Mouse (Mus musculus) olfactory bulb, adult 2 months (tissue): ENCODE data around the gene Vgll4. TPM values are rescaled to one million over a fixed set of nuclear protein-coding genes. Genes with fewer than 3 reads are reported as not detected.

Experiments used
- H3K27ac ChIP-seq: fragments of 200-500 bp; 2 replicates; pipeline ENCODE4 v1.5.1; 2012; ENCODE audit warnings: low read depth, low read length; ENCODE audit not compliant: insufficient read depth
- H3K4me1 ChIP-seq: fragments of 200-500 bp; 2 replicates; pipeline ENCODE4 v1.6.1; 2012; ENCODE audit warnings: low read length; ENCODE audit not compliant: control insufficient read depth, insufficient read depth
- H3K4me3 ChIP-seq: fragments of 200-500 bp; 2 replicates; pipeline ENCODE4 v1.5.1; 2012; ENCODE audit warnings: mild to moderate bottlenecking, low read depth, low read length, moderate library complexity; ENCODE audit not compliant: insufficient read depth
- CTCF ChIP-seq: fragments of 200-500 bp; IDR thresholded peaks from 2 replicates; pipeline ENCODE4 v1.5.1; 2012; ENCODE audit warnings: low read depth, mild to moderate bottlenecking, low read length, moderate library complexity; ENCODE audit not compliant: insufficient read depth
- POLR2A ChIP-seq: fragments of 200-500 bp; IDR thresholded peaks from 2 replicates; pipeline ENCODE4 v1.6.1; 2012; ENCODE audit warnings: mild to moderate bottlenecking, low read depth, low read length, moderate library complexity; ENCODE audit not compliant: insufficient read depth
- WGBS: fragments of 180-500 bp; shearing (Covaris S2); methylation state at CpG from one replicate; pipeline ENCODE4 v1.1.7; 2018; 5-methylcytosine and 5-hydroxymethylcytosine counted together
- polyA plus RNA-seq: library from polyadenylated mRNA; stranded (reverse); fragments of >200 nt; gene quantifications from 2 replicates; pipeline ENCODE4 v1.2.4, GENCODE M21; 2012; ENCODE audit warnings: low replicate concordance; ENCODE audit not compliant: missing spikeins, insufficient read depth, insufficient read length

The Vgll4 gene
- polyA plus RNA-seq, 1 experiment = not detected

- no peak for TF ChIP-seq CTCF
- no peak for TF ChIP-seq POLR2A
- peaks cover 18% of the 10 kb centered on the region for H3K4me1 ChIP-seq
- no peak overlapping the region for H3K27ac ChIP-seq
- WGBS = 87% methylated on average over 6 of the region's 6 CpGs
- no peak overlapping the region for H3K4me3 ChIP-seq
Measured at GRCm38 (mm10) chr6:114907459-114907858, 62.3 kb downstream of the Vgll4 start.

DNA sequence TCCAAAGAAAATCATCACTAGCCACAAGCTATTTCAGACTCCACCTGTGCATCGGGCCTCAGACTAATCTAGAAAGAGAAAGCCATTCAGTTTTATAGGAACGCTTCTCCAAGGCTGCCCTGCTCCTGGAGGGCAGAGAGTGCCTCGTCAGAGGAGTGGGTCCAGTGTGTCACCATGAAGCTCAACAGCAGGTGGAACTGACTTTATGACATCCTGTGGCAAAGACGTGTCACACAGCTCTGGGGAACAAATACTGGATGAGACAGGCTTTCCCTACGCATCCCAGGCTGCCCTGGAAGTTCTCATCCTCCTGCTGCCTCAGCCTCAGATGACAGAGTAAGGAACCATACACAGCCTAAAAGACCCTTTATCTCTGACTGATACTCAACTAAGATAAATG is 63.6 kb downstream of the Vgll4 start:
- Histone ChIP-seq H3K4me1 (peaks cover 30% of the 10 kb centered on the region), H3K4me3 (no peak overlapping the region), H3K27ac (no peak overlapping the region)
- WGBS = 76% methylated on average over 5 of the region's 5 CpGs
- TF ChIP-seq CTCF = no peak
- no peak for TF ChIP-seq POLR2A

DNA sequence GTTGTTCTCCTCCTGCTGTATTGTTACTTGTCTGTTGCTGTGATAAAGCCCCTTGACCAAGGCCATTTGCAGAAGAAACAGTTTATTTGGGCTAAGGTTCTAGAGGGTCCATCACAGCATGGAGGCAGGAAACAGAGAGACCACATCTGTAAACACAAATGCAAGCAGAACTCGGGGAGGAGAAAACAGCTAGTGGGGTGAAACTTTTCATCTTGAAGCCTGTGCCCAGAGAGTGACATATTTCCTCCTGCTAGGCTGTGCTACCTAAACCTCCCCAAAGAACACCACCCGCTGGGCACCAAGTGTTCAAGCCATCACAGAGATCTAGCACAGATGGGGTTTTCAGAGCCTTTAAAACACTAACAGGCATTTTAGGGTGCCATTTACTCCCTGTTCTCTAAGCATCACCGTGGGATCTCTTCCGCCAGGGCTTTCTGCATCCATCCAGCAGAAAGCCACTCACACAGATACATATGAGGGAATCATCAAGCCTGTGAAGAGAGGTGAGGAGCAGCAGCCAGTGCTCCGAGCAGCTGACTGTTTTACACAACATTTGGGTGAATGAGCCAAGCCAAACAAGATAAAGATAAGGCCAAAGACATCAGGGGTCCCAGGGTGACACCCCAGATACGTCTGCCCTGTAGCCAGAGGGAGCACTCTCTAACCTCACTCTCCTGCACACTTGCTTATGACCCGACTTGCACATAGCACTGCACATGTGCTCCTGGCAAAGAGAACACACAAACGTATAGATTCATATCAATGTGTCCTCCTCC is 64.4 kb downstream of the Vgll4 start:
- Histone ChIP-seq H3K4me3 (no peak overlapping the region), H3K4me1 (peaks cover 32% of the 10 kb centered on the region), H3K27ac (no peak overlapping the region)
- 68% methylated on average over 8 of the region's 8 CpGs for WGBS
- no peak for TF ChIP-seq POLR2A
- no peak for TF ChIP-seq CTCF

- WGBS = 87% methylated on average over 3 of the region's 3 CpGs
- Histone ChIP-seq H3K4me1 (peaks cover 36% of the 10 kb centered on the region), H3K4me3 (no peak overlapping the region), H3K27ac (no peak overlapping the region)
- no peak for TF ChIP-seq POLR2A
- TF ChIP-seq CTCF = no peak
Measured at GRCm38 (mm10) chr6:114904818-114905217, 65.0 kb downstream of the Vgll4 start.

- 78% methylated on average over 6 of the region's 6 CpGs for WGBS
- no peak for TF ChIP-seq CTCF
- TF ChIP-seq POLR2A = no peak
- Histone ChIP-seq H3K4me1 (peaks cover 41% of the 10 kb centered on the region), H3K4me3 (no peak overlapping the region), H3K27ac (no peak overlapping the region)
Measured at GRCm38 (mm10) chr6:114904233-114904632, 65.6 kb downstream of the Vgll4 start.

- Histone ChIP-seq H3K4me1 (peaks cover 46% of the 10 kb centered on the region), H3K27ac (no peak overlapping the region), H3K4me3 (no peak overlapping the region)
- WGBS = 53% methylated on average over 4 of the region's 4 CpGs
- TF ChIP-seq CTCF = no peak
- no peak for TF ChIP-seq POLR2A
Measured at GRCm38 (mm10) chr6:114901921-114902320, 67.9 kb downstream of the Vgll4 start.

GRCm38 (mm10) chr6:114901321-114901824 is 68.4 kb downstream of the Vgll4 start:
- Histone ChIP-seq H3K27ac (no peak overlapping the region), H3K4me1 (peaks cover 46% of the 10 kb centered on the region), H3K4me3 (no peak overlapping the region)
- TF ChIP-seq POLR2A = no peak
- TF ChIP-seq CTCF = no peak
- 31% methylated on average over 12 of the region's 12 CpGs for WGBS

- TF ChIP-seq POLR2A (no peak), CTCF (no peak)
- Histone ChIP-seq H3K27ac (peak overlapping the region; percentile 1; the same call in 1 of the 2 replicates), H3K4me3 (no peak overlapping the region), H3K4me1 (peaks cover 36% of the 10 kb centered on the region)
- 34% methylated on average over 10 of the region's 10 CpGs for WGBS
Measured at GRCm38 (mm10) chr6:114900194-114900593, 69.6 kb downstream of the Vgll4 start.

DNA sequence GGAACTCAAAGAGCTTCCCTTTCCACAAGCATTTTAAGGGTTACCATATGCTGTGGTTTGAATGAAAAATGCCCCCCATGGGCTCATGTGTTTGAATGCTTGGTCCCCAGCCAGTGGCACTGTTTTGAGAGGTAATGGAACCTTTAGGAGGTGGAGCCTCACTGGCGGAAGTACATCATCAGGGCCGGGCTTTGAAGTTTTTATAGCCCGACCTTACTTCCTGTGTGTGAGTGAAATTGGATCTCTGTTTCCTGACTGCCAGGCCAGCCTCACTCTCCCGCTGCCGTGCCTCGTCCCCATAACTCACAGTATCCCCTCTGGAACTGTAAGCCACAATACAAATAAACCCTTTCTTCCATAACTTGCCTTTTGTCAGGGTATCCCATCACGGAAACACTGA is 70.1 kb downstream of the Vgll4 start:
- H3K4me3 ChIP-seq = no peak overlapping the region
- 50% methylated on average over 7 of the region's 7 CpGs for WGBS
- peaks cover 36% of the 10 kb centered on the region for H3K4me1 ChIP-seq
- no peak for TF ChIP-seq POLR2A
- no peak for TF ChIP-seq CTCF
- 0 out of 2 replicates have a peak overlapping the region, but pooled peaks have one; percentile 1 for H3K27ac ChIP-seq

GRCm38 (mm10) chr6:114898949-114899348 is 70.8 kb downstream of the Vgll4 start:
- 87% methylated on average over 4 of the region's 4 CpGs for WGBS
- H3K27ac ChIP-seq = no peak overlapping the region
- TF ChIP-seq POLR2A (no peak), CTCF (no peak)
- H3K4me1 ChIP-seq = peaks cover 38% of the 10 kb centered on the region
- H3K4me3 ChIP-seq = no peak overlapping the region
